Comparison of ENCODE assay signal across 29 mouse cellular contexts in the genomic region with DNA sequence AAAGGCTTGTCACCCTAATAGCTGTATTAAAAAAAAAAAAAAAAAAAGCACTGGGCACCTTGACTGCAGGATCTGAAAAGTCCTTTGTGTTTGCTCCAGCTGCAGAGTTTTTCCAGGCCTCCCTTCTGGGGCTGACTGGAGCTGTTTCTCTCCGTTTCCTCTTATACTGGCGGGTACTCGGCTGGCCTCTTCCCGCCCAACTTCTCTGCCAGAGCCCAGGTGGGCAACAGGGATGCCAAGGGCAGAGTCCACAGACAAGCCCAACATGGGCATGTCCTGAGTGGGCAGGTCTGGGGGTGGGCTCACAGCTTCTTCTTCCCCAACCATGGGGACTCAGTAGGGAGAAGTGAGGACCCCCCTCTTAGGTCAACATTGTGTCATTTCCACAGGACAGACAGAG.
DNase-seq lines count a peak whose midpoint lies in the region; ATAC-seq and TF ChIP-seq lines count a peak whose summit lies in the region.
"Had no signal": no experiment of that assay in that cellular context is flagged by ENCODE, and none has a peak within 500 bp of the region (broad histone marks: within the 10 kb centered on the region; RNA-seq: fewer than 3 reads in every experiment).

No protein-coding gene starts in this region.

- H3K9ac ChIP-seq in heart, embryonic 11.5 days (ENCODE audit: low read depth, low read length), result no peak overlapping the region
- H3K9ac ChIP-seq in lung, embryonic 14.5 days, result no peak overlapping the region
- H3K9ac ChIP-seq in limb, embryonic 13.5 days, result no peak overlapping the region; the same call in 1 of the 2 replicates
- no peak overlapping the region for H3K9ac ChIP-seq in stomach, embryonic 16.5 days (ENCODE audit: low read length)
- no peak overlapping the region for H3K9ac ChIP-seq in hindbrain, embryonic 13.5 days
- H3K9ac ChIP-seq: forebrain, embryonic 12.5 days; forebrain, postnatal 0 days; intestine, embryonic 15.5 days; liver, embryonic 14.5 days; midbrain, embryonic 15.5 days had no signal

- 75% methylated on average over 4 of the region's 4 CpGs for WGBS in heart, embryonic 11.5 days (ENCODE audit: insufficient replicate concordance)
- 73% methylated on average over 4 of the region's 4 CpGs for WGBS in lung, embryonic 14.5 days
- 52% methylated on average over 4 of the region's 4 CpGs for WGBS in limb, embryonic 13.5 days
- whole genome bisulfite sequencing in stomach, embryonic 16.5 days, result 59% methylated on average over 4 of the region's 4 CpGs
- WGBS in hindbrain, embryonic 13.5 days, result 84% methylated on average over 4 of the region's 4 CpGs

- TF ChIP-seq CTCF in lung, embryonic 14.5 days (IDR thresholded peaks at IDR 0.05; ENCODE audit: low read depth), result no peak

- H3K9me3 ChIP-seq in heart, embryonic 11.5 days (replicated peaks; ENCODE audit: control insufficient read depth, low read length), result no peaks in the 10 kb centered on the region
- H3K9me3 ChIP-seq in lung, embryonic 14.5 days (ENCODE audit: low read depth, low read length), result no peaks in the 10 kb centered on the region
- no peaks in the 10 kb centered on the region for H3K9me3 ChIP-seq in limb, embryonic 13.5 days
- no peaks in the 10 kb centered on the region for H3K9me3 ChIP-seq in stomach, embryonic 16.5 days (replicated peaks; ENCODE audit: control insufficient read depth, low read length)
- no peaks in the 10 kb centered on the region for H3K9me3 ChIP-seq in hindbrain, embryonic 13.5 days
- H3K9me3 ChIP-seq: forebrain, embryonic 12.5 days; heart, embryonic 10.5 days; intestine, embryonic 15.5 days; midbrain, embryonic 15.5 days had no signal

- H3K36me3 ChIP-seq in heart, embryonic 11.5 days (ENCODE audit: control insufficient read depth, insufficient read depth, low read length), result no peaks in the 10 kb centered on the region
- H3K36me3 ChIP-seq in lung, embryonic 14.5 days (ENCODE audit: insufficient read depth), result peaks cover 3% of the 10 kb centered on the region; the same call in 1 of the 2 replicates
- H3K36me3 ChIP-seq in limb, embryonic 13.5 days, result peaks cover 17% of the 10 kb centered on the region
- no peaks in the 10 kb centered on the region for H3K36me3 ChIP-seq in stomach, embryonic 16.5 days (ENCODE audit: control insufficient read depth, insufficient read depth, low read length)
- peaks cover 4% of the 10 kb centered on the region; the same call in 1 of the 2 replicates for H3K36me3 ChIP-seq in hindbrain, embryonic 13.5 days
- H3K36me3 ChIP-seq: intestine, embryonic 15.5 days; midbrain, embryonic 15.5 days had no signal

- ATAC-seq in heart, embryonic 11.5 days (replicated peaks; ENCODE audit: insufficient number of reproducible peaks, low FRiP score, low TSS enrichment), result no peak
- no peak for ATAC-seq in lung, embryonic 14.5 days (ENCODE audit: insufficient read depth)
- no peak; the same call in 1 of the 2 replicates for ATAC-seq in limb, embryonic 13.5 days (ENCODE audit: low FRiP score, low read depth)
- ATAC-seq in stomach, embryonic 16.5 days (ENCODE audit: insufficient read depth, low FRiP score), result peak; percentile 62; the same call in 1 of the 2 replicates
- ATAC-seq in hindbrain, embryonic 13.5 days (ENCODE audit: low FRiP score), result no peak
- ATAC-seq: forebrain, postnatal 0 days; hindbrain, postnatal 0 days; intestine, embryonic 15.5 days; midbrain, embryonic 15.5 days; Patski had no signal

- H3K27me3 ChIP-seq in heart, embryonic 11.5 days (ENCODE audit: control insufficient read depth, insufficient read depth, low read length), result no peaks in the 10 kb centered on the region
- no peaks in the 10 kb centered on the region for H3K27me3 ChIP-seq in lung, embryonic 14.5 days (ENCODE audit: insufficient read depth, low read length)
- no peaks in the 10 kb centered on the region for H3K27me3 ChIP-seq in limb, embryonic 13.5 days
- H3K27me3 ChIP-seq in stomach, embryonic 16.5 days (ENCODE audit: control insufficient read depth, insufficient read depth, low read length), result no peaks in the 10 kb centered on the region
- no peaks in the 10 kb centered on the region for H3K27me3 ChIP-seq in hindbrain, embryonic 13.5 days
- H3K27me3 ChIP-seq: forebrain, embryonic 12.5 days; intestine, embryonic 15.5 days; midbrain, embryonic 15.5 days; Patski had no signal

- no peak overlapping the region for H3K27ac ChIP-seq in heart, embryonic 11.5 days (ENCODE audit: low read depth, low read length)
- H3K27ac ChIP-seq in lung, embryonic 14.5 days (ENCODE audit: low read depth), result 0 out of 2 replicates have a peak overlapping the region, but pooled peaks have one; percentile 24
- peak overlapping the region; percentile 91 for H3K27ac ChIP-seq in limb, embryonic 13.5 days
- H3K27ac ChIP-seq in stomach, embryonic 16.5 days (ENCODE audit: low read length), result no peak overlapping the region
- H3K27ac ChIP-seq in hindbrain, embryonic 13.5 days, result no peak overlapping the region
- H3K27ac ChIP-seq: forebrain, embryonic 12.5 days; heart, embryonic 10.5 days; hindbrain, postnatal 0 days; intestine, embryonic 15.5 days; liver, embryonic 14.5 days; midbrain, embryonic 10.5 days; midbrain, embryonic 15.5 days had no signal

- no peak overlapping the region for H3K4me2 ChIP-seq in heart, embryonic 11.5 days
- no peak overlapping the region for H3K4me2 ChIP-seq in lung, embryonic 14.5 days
- peak overlapping the region; percentile 28; the same call in 1 of the 2 replicates for H3K4me2 ChIP-seq in limb, embryonic 13.5 days (replicated peaks)
- no peak overlapping the region for H3K4me2 ChIP-seq in stomach, embryonic 16.5 days (ENCODE audit: low read depth, low read length)
- H3K4me2 ChIP-seq in hindbrain, embryonic 13.5 days, result no peak overlapping the region
- H3K4me2 ChIP-seq: forebrain, embryonic 12.5 days; intestine, embryonic 15.5 days; midbrain, embryonic 15.5 days had no signal

- DNase-seq in heart, adult 11 months, result peak; percentile 73
- DNase-seq in lung, embryonic 14.5 days, result no peak
- DNase-seq in lung, postnatal 4 days, result no peak
- DNase-seq in urinary bladder, postnatal 14 days (ENCODE audit: low spot score), result no peak
- DNase-seq: adrenal gland, postnatal 36 days; cerebellum, adult 18-20 months; cerebellum, postnatal 14 days; forebrain, postnatal 0 days; gastrocnemius, postnatal 10 days; heart, postnatal 14 days; kidney, postnatal 36 days; lung, adult 2 months; lung, postnatal 14 days; right cerebral cortex, adult 18-20 months; right cerebral cortex, postnatal 4 days; thymus, postnatal 25 days had no signal

- no peak overlapping the region for H3K4me3 ChIP-seq in heart, embryonic 11.5 days (ENCODE audit: low read depth, low read length)
- no peak overlapping the region for H3K4me3 ChIP-seq in lung, embryonic 14.5 days (ENCODE audit: low read depth, low read length)
- H3K4me3 ChIP-seq in limb, embryonic 13.5 days, result no peak overlapping the region
- H3K4me3 ChIP-seq in stomach, embryonic 16.5 days (replicated peaks; ENCODE audit: low read length), result no peak overlapping the region
- H3K4me3 ChIP-seq in hindbrain, embryonic 13.5 days, result no peak overlapping the region
- H3K4me3 ChIP-seq: erythroblast, embryonic 14.5 days; forebrain, embryonic 12.5 days; heart, embryonic 10.5 days; intestine, embryonic 15.5 days; midbrain, embryonic 10.5 days; midbrain, embryonic 15.5 days had no signal

- H3K4me1 ChIP-seq in heart, embryonic 11.5 days (ENCODE audit: control insufficient read depth, insufficient read depth, low read length), result peaks cover 21% of the 10 kb centered on the region
- H3K4me1 ChIP-seq in lung, embryonic 14.5 days (ENCODE audit: insufficient read depth), result peaks cover 3% of the 10 kb centered on the region; the same call in 1 of the 2 replicates
- peaks cover 36% of the 10 kb centered on the region for H3K4me1 ChIP-seq in limb, embryonic 13.5 days
- 0 out of 2 replicates have a peak, but pooled peaks cover 6% of the 10 kb centered on the region for H3K4me1 ChIP-seq in stomach, embryonic 16.5 days (ENCODE audit: control insufficient read depth, insufficient read depth, low read length)
- H3K4me1 ChIP-seq in hindbrain, embryonic 13.5 days (replicated peaks), result no peaks in the 10 kb centered on the region
- H3K4me1 ChIP-seq: forebrain, embryonic 12.5 days; midbrain, embryonic 15.5 days had no signal

Comparison
In these comparisons a context has a peak if more than half of its experiments do, and no peak if none do; other contexts are left out.
1. H3K27ac ChIP-seq: peak in lung, embryonic 14.5 days (single experiment) and limb, embryonic 13.5 days (single experiment); none in heart, embryonic 11.5 days (single experiment), stomach, embryonic 16.5 days (single experiment) and hindbrain, embryonic 13.5 days (single experiment).